Mouse (Mus musculus): ENCODE measurements around the gene Cbx2. TPM values are rescaled to one million over a fixed set of nuclear protein-coding genes. Genes with fewer than 3 reads are reported as not detected.

The Cbx2 gene
- polyA plus RNA-seq, 1 experiment from 2014 or later: 24.9 TPM

GRCm38 (mm10) chr11:119005547-119006275, 17.1 kb upstream of the Cbx2 start:
- H3K27ac ChIP-seq (ENCODE audit: low read length): no peak overlapping the region
- no peak overlapping the region for H3K4me2 ChIP-seq (replicated peaks; ENCODE audit: low read depth, low read length)
- no peak for ATAC-seq (ENCODE audit: insufficient number of reproducible peaks, insufficient read depth, low FRiP score, low read depth)

GRCm38 (mm10) chr11:119006462-119006861, 16.3 kb upstream of the Cbx2 start:
- WGBS: 69% methylated on average over 3 of the region's 3 CpGs
- no peak overlapping the region for H3K4me3 ChIP-seq (ENCODE audit: low read depth, low read length)
- no peak overlapping the region for H3K4me2 ChIP-seq (replicated peaks; ENCODE audit: low read depth, low read length)
- H3K27ac ChIP-seq (ENCODE audit: low read length): no peak overlapping the region
- no peaks in the 10 kb centered on the region for H3K27me3 ChIP-seq (ENCODE audit: control insufficient read depth, insufficient read depth, low read length)
- no peaks in the 10 kb centered on the region for H3K36me3 ChIP-seq (ENCODE audit: control insufficient read depth, insufficient read depth, low read length)
- ATAC-seq (ENCODE audit: insufficient number of reproducible peaks, insufficient read depth, low FRiP score, low read depth): no peak
- no peaks in the 10 kb centered on the region for H3K9me3 ChIP-seq (ENCODE audit: control insufficient read depth, low read depth, low read length)
- 0 out of 2 replicates have a peak, but pooled peaks cover 3% of the 10 kb centered on the region for H3K4me1 ChIP-seq (ENCODE audit: control insufficient read depth, insufficient read depth, low read length)
- no peak overlapping the region for H3K9ac ChIP-seq (replicated peaks; ENCODE audit: low read depth, low read length)

More at GRCm38 (mm10) chr11:119005547-119006275, 17.1 kb upstream of the Cbx2 start:
- Histone ChIP-seq H3K4me1 (ENCODE audit: control insufficient read depth, insufficient read depth, low read length) (0 out of 2 replicates have a peak, but pooled peaks cover 3% of the 10 kb centered on the region), H3K9me3 (ENCODE audit: control insufficient read depth, low read depth, low read length) (no peaks in the 10 kb centered on the region), H3K4me3 (ENCODE audit: low read depth, low read length) (no peak overlapping the region), H3K9ac (replicated peaks; ENCODE audit: low read depth, low read length) (no peak overlapping the region), H3K27me3 (ENCODE audit: control insufficient read depth, insufficient read depth, low read length) (no peaks in the 10 kb centered on the region), H3K36me3 (ENCODE audit: control insufficient read depth, insufficient read depth, low read length) (no peaks in the 10 kb centered on the region)
- 89% methylated on average over 10 of the region's 10 CpGs for WGBS

GRCm38 (mm10) chr11:119007461-119008456, 15.0 kb upstream of the Cbx2 start:
- Histone ChIP-seq H3K4me1 (ENCODE audit: control insufficient read depth, insufficient read depth, low read length) (0 out of 2 replicates have a peak, but pooled peaks cover 3% of the 10 kb centered on the region), H3K4me2 (replicated peaks; ENCODE audit: low read depth, low read length) (peak overlapping the region; percentile 39), H3K4me3 (ENCODE audit: low read depth, low read length) (peak overlapping the region; percentile 22), H3K27ac (ENCODE audit: low read length) (no peak overlapping the region), H3K27me3 (ENCODE audit: control insufficient read depth, insufficient read depth, low read length) (no peaks in the 10 kb centered on the region), H3K9me3 (ENCODE audit: control insufficient read depth, low read depth, low read length) (no peaks in the 10 kb centered on the region), H3K9ac (replicated peaks; ENCODE audit: low read depth, low read length) (no peak overlapping the region), H3K36me3 (ENCODE audit: control insufficient read depth, insufficient read depth, low read length) (no peaks in the 10 kb centered on the region)
- 18% methylated on average over 21 of the region's 21 CpGs for WGBS
- ATAC-seq (ENCODE audit: insufficient number of reproducible peaks, insufficient read depth, low FRiP score, low read depth): peak; percentile 85

GRCm38 (mm10) chr11:119014455-119014854, 8.3 kb upstream of the Cbx2 start:
- Histone ChIP-seq H3K4me3 (ENCODE audit: low read depth, low read length) (no peak overlapping the region), H3K4me1 (ENCODE audit: control insufficient read depth, insufficient read depth, low read length) (no peaks in the 10 kb centered on the region), H3K4me2 (replicated peaks; ENCODE audit: low read depth, low read length) (no peak overlapping the region), H3K27ac (ENCODE audit: low read length) (no peak overlapping the region), H3K36me3 (ENCODE audit: control insufficient read depth, insufficient read depth, low read length) (no peaks in the 10 kb centered on the region), H3K9me3 (ENCODE audit: control insufficient read depth, low read depth, low read length) (no peaks in the 10 kb centered on the region), H3K27me3 (ENCODE audit: control insufficient read depth, insufficient read depth, low read length) (no peaks in the 10 kb centered on the region), H3K9ac (replicated peaks; ENCODE audit: low read depth, low read length) (no peak overlapping the region)
- no peak for ATAC-seq (ENCODE audit: insufficient number of reproducible peaks, insufficient read depth, low FRiP score, low read depth)
- 69% methylated on average over 7 of the region's 7 CpGs for WGBS

GRCm38 (mm10) chr11:119017506-119017905, 5.3 kb upstream of the Cbx2 start:
- Histone ChIP-seq H3K9ac (replicated peaks; ENCODE audit: low read depth, low read length) (no peak overlapping the region), H3K9me3 (ENCODE audit: control insufficient read depth, low read depth, low read length) (no peaks in the 10 kb centered on the region), H3K36me3 (ENCODE audit: control insufficient read depth, insufficient read depth, low read length) (no peaks in the 10 kb centered on the region), H3K4me2 (replicated peaks; ENCODE audit: low read depth, low read length) (no peak overlapping the region), H3K4me1 (ENCODE audit: control insufficient read depth, insufficient read depth, low read length) (0 out of 2 replicates have a peak, but pooled peaks cover 5% of the 10 kb centered on the region), H3K27me3 (ENCODE audit: control insufficient read depth, insufficient read depth, low read length) (no peaks in the 10 kb centered on the region), H3K4me3 (ENCODE audit: low read depth, low read length) (no peak overlapping the region), H3K27ac (ENCODE audit: low read length) (no peak overlapping the region)
- ATAC-seq (ENCODE audit: insufficient number of reproducible peaks, insufficient read depth, low FRiP score, low read depth): no peak
- WGBS: 71% methylated on average over 7 of the region's 7 CpGs

- no peak for ATAC-seq (ENCODE audit: insufficient number of reproducible peaks, insufficient read depth, low FRiP score, low read depth)
- peaks cover 31% of the 10 kb centered on the region for H3K4me1 ChIP-seq (ENCODE audit: control insufficient read depth, insufficient read depth, low read length)
Observed at GRCm38 (mm10) chr11:119021180-119021579, 1.6 kb upstream of the Cbx2 start.

GRCm38 (mm10) chr11:119022068-119022894, 481 bp upstream of the Cbx2 start:
- H3K4me1 ChIP-seq (ENCODE audit: control insufficient read depth, insufficient read depth, low read length): peaks cover 35% of the 10 kb centered on the region
- H3K9me3 ChIP-seq (ENCODE audit: control insufficient read depth, low read depth, low read length): no peaks in the 10 kb centered on the region
- no peaks in the 10 kb centered on the region for H3K27me3 ChIP-seq (ENCODE audit: control insufficient read depth, insufficient read depth, low read length)
- H3K4me2 ChIP-seq (replicated peaks; ENCODE audit: low read depth, low read length): peak overlapping the region; percentile 78
- peak overlapping the region; percentile 92 for H3K4me3 ChIP-seq (ENCODE audit: low read depth, low read length)
- 4% methylated on average over 42 of the region's 42 CpGs for WGBS
- peaks cover 10% of the 10 kb centered on the region for H3K36me3 ChIP-seq (ENCODE audit: control insufficient read depth, insufficient read depth, low read length)
- ATAC-seq (ENCODE audit: insufficient number of reproducible peaks, insufficient read depth, low FRiP score, low read depth): no peak
- peak overlapping the region; percentile 56 for H3K27ac ChIP-seq (ENCODE audit: low read length)
- peak overlapping the region; percentile 47 for H3K9ac ChIP-seq (replicated peaks; ENCODE audit: low read depth, low read length)

More at GRCm38 (mm10) chr11:119021180-119021579, 1.6 kb upstream of the Cbx2 start:
- Histone ChIP-seq H3K4me2 (replicated peaks; ENCODE audit: low read depth, low read length) (no peak overlapping the region), H3K4me3 (ENCODE audit: low read depth, low read length) (no peak overlapping the region), H3K9me3 (ENCODE audit: control insufficient read depth, low read depth, low read length) (no peaks in the 10 kb centered on the region), H3K36me3 (ENCODE audit: control insufficient read depth, insufficient read depth, low read length) (no peaks in the 10 kb centered on the region), H3K27ac (ENCODE audit: low read length) (no peak overlapping the region), H3K27me3 (ENCODE audit: control insufficient read depth, insufficient read depth, low read length) (no peaks in the 10 kb centered on the region), H3K9ac (replicated peaks; ENCODE audit: low read depth, low read length) (no peak overlapping the region)
- WGBS: 89% methylated on average over 7 of the region's 7 CpGs

GRCm38 (mm10) chr11:119023616-119023980, 836 bp downstream of the Cbx2 start:
- ATAC-seq (ENCODE audit: insufficient number of reproducible peaks, insufficient read depth, low FRiP score, low read depth): no peak
- H3K36me3 ChIP-seq (ENCODE audit: control insufficient read depth, insufficient read depth, low read length): peaks cover 24% of the 10 kb centered on the region
- peak overlapping the region; percentile 89 for H3K27ac ChIP-seq (ENCODE audit: low read length)
- peak overlapping the region; percentile 92 for H3K4me3 ChIP-seq (ENCODE audit: low read depth, low read length)
- peaks cover 35% of the 10 kb centered on the region for H3K4me1 ChIP-seq (ENCODE audit: control insufficient read depth, insufficient read depth, low read length)
- no peaks in the 10 kb centered on the region for H3K9me3 ChIP-seq (ENCODE audit: control insufficient read depth, low read depth, low read length)
- no peaks in the 10 kb centered on the region for H3K27me3 ChIP-seq (ENCODE audit: control insufficient read depth, insufficient read depth, low read length)
- H3K4me2 ChIP-seq (replicated peaks; ENCODE audit: low read depth, low read length): peak overlapping the region; percentile 78
- H3K9ac ChIP-seq (replicated peaks; ENCODE audit: low read depth, low read length): peak overlapping the region; percentile 75
- WGBS: 2% methylated on average over 15 of the region's 15 CpGs

Data from stomach, embryonic 14.5 days (tissue).